ENCODE assay signal across 10 mouse cellular contexts in the genomic region with DNA sequence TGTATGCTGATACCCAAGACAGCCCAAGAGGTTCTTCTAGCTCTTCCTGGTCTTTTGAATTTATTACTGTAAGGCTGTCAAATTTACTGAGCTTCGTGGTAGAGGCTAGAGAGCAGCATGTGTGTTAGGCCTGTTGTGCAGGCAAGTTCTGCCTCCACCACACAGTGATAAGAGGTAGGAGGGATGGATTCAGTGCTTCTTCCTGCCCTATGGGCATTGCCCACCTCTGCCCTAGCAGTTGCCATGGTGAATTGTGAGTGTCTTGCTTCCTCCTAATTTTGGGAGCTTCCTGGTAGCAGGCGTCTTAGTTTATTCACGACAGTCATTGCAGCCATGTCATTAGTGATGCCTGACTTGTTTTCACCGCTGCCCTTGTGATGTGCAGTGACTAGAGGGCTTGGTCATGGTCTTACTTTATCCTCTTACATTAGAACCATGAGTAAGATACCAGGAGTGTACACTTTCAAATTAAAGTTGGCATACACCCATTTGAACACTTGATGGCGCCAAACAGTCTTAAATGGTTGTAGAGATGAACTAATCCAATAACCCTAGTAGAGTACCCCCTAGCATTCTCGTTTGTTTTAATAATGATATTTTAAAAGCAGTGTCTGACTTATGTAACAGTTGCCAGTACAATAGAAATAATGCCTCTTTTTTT. TPM values are rescaled to one million over a fixed set of nuclear protein-coding genes. Genes with fewer than 3 reads are reported as not detected.
DNase-seq lines count a peak whose midpoint lies in the region; ATAC-seq and TF ChIP-seq lines count a peak whose summit lies in the region.
"Had no signal": no experiment of that assay in that cellular context is flagged by ENCODE, and none has a peak within 500 bp of the region (broad histone marks: within the 10 kb centered on the region; RNA-seq: fewer than 3 reads in every experiment).

No protein-coding gene starts in this region.

- peaks cover 29% of the 10 kb centered on the region; the same call in 1 of the 2 replicates for H3K36me3 ChIP-seq in kidney, embryonic 16.5 days (ENCODE audit: insufficient read depth, low read length)
- peaks cover 40% of the 10 kb centered on the region for H3K36me3 ChIP-seq in forebrain, postnatal 0 days (ENCODE audit: insufficient read depth)
- H3K36me3 ChIP-seq in midbrain, embryonic 10.5 days = peaks cover 73% of the 10 kb centered on the region

- 0 out of 2 replicates have a peak, but pooled peaks have one; percentile 4 for TF ChIP-seq CTCF in bone marrow, adult 2 months (IDR thresholded peaks at IDR 0.05; ENCODE audit: control insufficient read depth, insufficient read depth, low read length)
- TF ChIP-seq CTCF in forebrain, postnatal 0 days (IDR thresholded peaks at IDR 0.05; ENCODE audit: low read depth) = peak; percentile 79

- H3K9ac ChIP-seq in kidney, embryonic 16.5 days (replicated peaks; ENCODE audit: low read length) = no peak overlapping the region
- no peak overlapping the region for H3K9ac ChIP-seq in forebrain, postnatal 0 days
- H3K9ac ChIP-seq: embryonic facial prominence, embryonic 12.5 days had no signal

- DNase-seq in kidney, adult 18-20 months = peak; percentile 22
- peak; percentile 5 to 24 for DNase-seq in CD8-positive naive resting alpha-beta T cell, adult 2 months (ENCODE audit: low read depth in 2 of 2, low spot score in 2 of 2)
- DNase-seq in forebrain, postnatal 0 days = peak; percentile 85
- DNase-seq in large intestine, adult 2 months (ENCODE audit: low read depth, low spot score) = peak; percentile 19
- peak; percentile 32 for DNase-seq in midbrain, embryonic 10.5 days (ENCODE audit: low spot score)
- DNase-seq in yolk sac, embryonic 10.5 days (ENCODE audit: low spot score) = no peak

- H3K4me2 ChIP-seq in kidney, embryonic 16.5 days (replicated peaks; ENCODE audit: low read depth, low read length) = no peak overlapping the region
- no peak overlapping the region for H3K4me2 ChIP-seq in forebrain, postnatal 0 days (ENCODE audit: low read depth)
- H3K4me2 ChIP-seq: embryonic facial prominence, embryonic 12.5 days had no signal

- no peaks in the 10 kb centered on the region for H3K27me3 ChIP-seq in kidney, embryonic 16.5 days (ENCODE audit: insufficient read depth, low read length)
- H3K27me3 ChIP-seq in forebrain, postnatal 0 days (ENCODE audit: insufficient read depth, low read length) = no peaks in the 10 kb centered on the region
- H3K27me3 ChIP-seq in midbrain, embryonic 10.5 days (ENCODE audit: low read depth, poor library complexity, severe bottlenecking) = no peaks in the 10 kb centered on the region
- H3K27me3 ChIP-seq: embryonic facial prominence, embryonic 12.5 days had no signal

- H3K9me3 ChIP-seq in kidney, embryonic 16.5 days (ENCODE audit: low read length) = no peaks in the 10 kb centered on the region
- H3K9me3 ChIP-seq in forebrain, postnatal 0 days (ENCODE audit: low read length) = no peaks in the 10 kb centered on the region
- no peaks in the 10 kb centered on the region for H3K9me3 ChIP-seq in midbrain, embryonic 10.5 days (replicated peaks)
- H3K9me3 ChIP-seq: embryonic facial prominence, embryonic 12.5 days had no signal

- WGBS in kidney, embryonic 16.5 days = 35% methylated on average over 6 of the region's 6 CpGs
- 43% methylated on average over 6 of the region's 6 CpGs for WGBS in bone marrow, adult 2 months
- 38% methylated on average over 6 of the region's 6 CpGs for WGBS in forebrain, postnatal 0 days
- WGBS in large intestine, adult 2 months = 44% methylated on average over 6 of the region's 6 CpGs
- WGBS in midbrain, embryonic 10.5 days = 37% methylated on average over 6 of the region's 6 CpGs

- no peak overlapping the region for H3K4me3 ChIP-seq in kidney, embryonic 16.5 days (ENCODE audit: low read length)
- H3K4me3 ChIP-seq in bone marrow, adult 2 months (replicated peaks; ENCODE audit: control insufficient read depth, low read depth, low read length) = no peak overlapping the region
- H3K4me3 ChIP-seq in forebrain, postnatal 0 days (ENCODE audit: low read depth, low read length) = no peak overlapping the region
- H3K4me3 ChIP-seq in midbrain, embryonic 10.5 days = no peak overlapping the region
- H3K4me3 ChIP-seq: embryonic facial prominence, embryonic 12.5 days had no signal

- no peaks in the 10 kb centered on the region for H3K4me1 ChIP-seq in kidney, embryonic 16.5 days (ENCODE audit: insufficient read depth, low read length)
- H3K4me1 ChIP-seq in bone marrow, adult 2 months (ENCODE audit: control insufficient read depth, insufficient read depth, low read length) = no peaks in the 10 kb centered on the region
- no peaks in the 10 kb centered on the region for H3K4me1 ChIP-seq in forebrain, postnatal 0 days (ENCODE audit: insufficient read depth)
- H3K4me1 ChIP-seq in midbrain, embryonic 10.5 days = no peaks in the 10 kb centered on the region
- H3K4me1 ChIP-seq: embryonic facial prominence, embryonic 12.5 days had no signal

- H3K27ac ChIP-seq in kidney, embryonic 16.5 days (ENCODE audit: low read length) = no peak overlapping the region
- H3K27ac ChIP-seq in bone marrow, adult 2 months (ENCODE audit: control insufficient read depth, insufficient read depth, low read depth, low read length, poor library complexity) = no peak overlapping the region
- H3K27ac ChIP-seq in forebrain, postnatal 0 days (ENCODE audit: low read depth, low read length) = no peak overlapping the region
- H3K27ac ChIP-seq in midbrain, embryonic 10.5 days (replicated peaks) = no peak overlapping the region
- H3K27ac ChIP-seq: embryonic facial prominence, embryonic 12.5 days; macrophage had no signal

- TF ChIP-seq POLR2A in bone marrow, adult 2 months (IDR thresholded peaks at IDR 0.05; ENCODE audit: borderline replicate concordance, control insufficient read depth, low read depth, low read length) = no peak

- ATAC-seq in kidney, embryonic 16.5 days (ENCODE audit: low FRiP score, low TSS enrichment) = no peak; the same call in 1 of the 2 replicates
- ATAC-seq in forebrain, postnatal 0 days = peak; percentile 75

RNA-seq across cellular contexts. Expression of a gene that starts 25.3 kb away (rescaled TPM):
- polyA plus RNA-seq in kidney, embryonic 16.5 days (2015; fragmentation: Nextera tagmentation; extraction: Ambion mirVana) = 19.7 and 22.0 TPM in 2 replicates
- polyA plus RNA-seq in bone marrow, adult 2 months (2011; ENCODE audit: insufficient read depth, insufficient read length, low replicate concordance, missing spikeins) = 1.2 and 1.7 TPM in 2 replicates
- 10.1 and 14.6 TPM in 2 replicates for total RNA-seq in forebrain, postnatal 0 days (2014; rRNA removed)
- polyA plus RNA-seq in forebrain, postnatal 0 days (2015; fragmentation: Nextera tagmentation; extraction: Ambion mirVana) = 6.6 and 14.8 TPM in 2 replicates
- polyA plus RNA-seq in large intestine, adult 2 months (2012; rRNA removed) = 2.7 and 3.5 TPM in 2 replicates
- polyA plus RNA-seq in midbrain, embryonic 10.5 days (2016; fragmentation: Nextera tagmentation; extraction: Ambion mirVana) = 25.4 and 27.9 TPM in 2 replicates

RNA-seq across cellular contexts. Expression of a gene that starts 40.4 kb away (rescaled TPM):
- polyA plus RNA-seq in kidney, embryonic 16.5 days (2015; fragmentation: Nextera tagmentation; extraction: Ambion mirVana) = 0.08 and 0.09 TPM in 2 replicates
- polyA plus RNA-seq in bone marrow, adult 2 months (2011; ENCODE audit: insufficient read depth, insufficient read length, low replicate concordance, missing spikeins) = not detected in 2 replicates
- 0.23 and 0.62 TPM in 2 replicates for total RNA-seq in forebrain, postnatal 0 days (2014; rRNA removed)
- 0.11 and 0.23 TPM in 2 replicates for polyA plus RNA-seq in forebrain, postnatal 0 days (2015; fragmentation: Nextera tagmentation; extraction: Ambion mirVana)
- not detected in 2 replicates for polyA plus RNA-seq in large intestine, adult 2 months (2012; rRNA removed)
- 22.1 and 33.5 TPM in 2 replicates for polyA plus RNA-seq in midbrain, embryonic 10.5 days (2016; fragmentation: Nextera tagmentation; extraction: Ambion mirVana)

Comparison
In these comparisons a context has a peak if more than half of its experiments do, and no peak if none do; other contexts are left out.
1. RNA of a gene that starts 40.4 kb away (polyA plus RNA-seq): 22.1 to 33.5 TPM in midbrain, embryonic 10.5 days; 0.11 to 0.23 TPM in forebrain, postnatal 0 days, 0.08 to 0.09 TPM in kidney, embryonic 16.5 days, not detected in large intestine, adult 2 months and not detected in bone marrow, adult 2 months; every median in the first group is over 10 times any median in the second.